Mouse (Mus musculus) liver, embryonic 14.5 days (tissue): ENCODE measurements at regions not wholly inside any gene's neighbourhood (a gene's known extent, or its start where the extent isn't known, plus 50 kb on each side); places are given as distances from the start of the nearest gene placed in this dataset.

Experiments used
- ATAC-seq: fragments of 200-750 bp; cut with Nextera tagmentation; 2 replicates; pipeline ENCODE4 v1.8.0; 2017; ENCODE audit warnings: moderate number of reproducible peaks, mild to moderate bottlenecking, moderate library complexity; ENCODE audit not compliant: insufficient read depth
- DNase-seq, 3 experiments: peaks; one replicate each; pipeline ENCODE4 v3.0.0-alpha.2; 2012 to 2013; ENCODE audit warnings: low read depth in 3 of 3, low spot score in 3 of 3
- H3K27ac ChIP-seq: fragments of 300-500 bp; sonication (generic); 2 replicates; pipeline ENCODE4 v1.5.1; 2014; ENCODE audit warnings: moderate library complexity, mild to moderate bottlenecking, control low read depth, inconsistent platforms
- H3K27me3 ChIP-seq: fragments of 300-500 bp; sonication (generic); 2 replicates; pipeline ENCODE4 v1.6.1; 2014; ENCODE audit warnings: mild to moderate bottlenecking, low read length, moderate library complexity; ENCODE audit not compliant: control insufficient read depth, insufficient read depth
- H3K36me3 ChIP-seq: fragments of 300-500 bp; sonication (generic); replicated peaks from 2 replicates; pipeline ENCODE4 v1.6.1; 2014; ENCODE audit warnings: low read depth; ENCODE audit not compliant: control insufficient read depth, insufficient read depth
- H3K4me1 ChIP-seq, 2 experiments: fragments of 200-500 bp in 1 of 2; fragments of 300-500 bp in 1 of 2; sonication (generic) in 1 of 2; replicated peaks; 2 replicates each; pipeline ENCODE4 v1.6.1; 2012 to 2014; ENCODE audit warnings: antibody characterized with exemption in 1 of 2, inconsistent platforms in 1 of 2, low read length in 1 of 2; ENCODE audit not compliant: control insufficient read depth in 2 of 2, insufficient read depth in 2 of 2
- H3K4me2 ChIP-seq: fragments of 300-500 bp; sonication (generic); 2 replicates; pipeline ENCODE4 v1.6.1; 2014; ENCODE audit warnings: low read depth, mild to moderate bottlenecking, control low read depth, moderate library complexity
- H3K4me3 ChIP-seq, 2 experiments: fragments of 200-500 bp in 1 of 2; fragments of 300-500 bp in 1 of 2; sonication (generic) in 1 of 2; 2 replicates each; pipeline ENCODE4 v1.5.1; 2012 to 2014; ENCODE audit warnings: low read depth in 2 of 2, low read length in 2 of 2, mild to moderate bottlenecking in 2 of 2, control low read depth in 1 of 2, inconsistent platforms in 1 of 2, moderate library complexity in 1 of 2; ENCODE audit not compliant: insufficient read depth in 1 of 2
- H3K9ac ChIP-seq: fragments of 300-500 bp; sonication (generic); replicated peaks from 2 replicates; pipeline ENCODE4 v1.6.1; 2014; ENCODE audit warnings: mild to moderate bottlenecking, control low read depth, moderate library complexity
- H3K9me3 ChIP-seq: fragments of 300-500 bp; sonication (generic); 2 replicates; pipeline ENCODE4 v1.6.1; 2016; ENCODE audit warnings: low read length, mixed read lengths; ENCODE audit not compliant: control insufficient read depth
- CTCF ChIP-seq: IDR thresholded peaks from 2 replicates; pipeline ENCODE4 v1.5.1; 2016; ENCODE audit warnings: antibody characterized with exemption, low read depth, control low read depth
- EP300 ChIP-seq: IDR thresholded peaks from 2 replicates; pipeline ENCODE4 v1.6.1; 2016; ENCODE audit warnings: antibody characterized with exemption, low read depth
- WGBS: fragments of 180-500 bp; shearing (Covaris S2); extraction: QIAGEN DNeasy Blood & Tissue Kit; methylation state at CpG from one replicate; pipeline ENCODE4 v1.1.7; 2014; ENCODE audit not compliant: insufficient replicate concordance; 5-methylcytosine and 5-hydroxymethylcytosine counted together

- no peak for TF ChIP-seq CTCF
- no peak for TF ChIP-seq EP300
- WGBS, result 42% methylated on average over 3 of the region's 3 CpGs
- DNase-seq (no peak), ATAC-seq (no peak)
- Histone ChIP-seq H3K4me3 (no peak overlapping the region), H3K27me3 (no peaks in the 10 kb centered on the region), H3K36me3 (no peaks in the 10 kb centered on the region), H3K4me1 (no peaks in the 10 kb centered on the region), H3K4me2 (no peak overlapping the region), H3K9me3 (no peaks in the 10 kb centered on the region), H3K9ac (no peak overlapping the region), H3K27ac (no peak overlapping the region)
These were observed 153.7 kb downstream of the Cdc5l start for GRCm38 (mm10) chr17:45279811-45280205.

DNA sequence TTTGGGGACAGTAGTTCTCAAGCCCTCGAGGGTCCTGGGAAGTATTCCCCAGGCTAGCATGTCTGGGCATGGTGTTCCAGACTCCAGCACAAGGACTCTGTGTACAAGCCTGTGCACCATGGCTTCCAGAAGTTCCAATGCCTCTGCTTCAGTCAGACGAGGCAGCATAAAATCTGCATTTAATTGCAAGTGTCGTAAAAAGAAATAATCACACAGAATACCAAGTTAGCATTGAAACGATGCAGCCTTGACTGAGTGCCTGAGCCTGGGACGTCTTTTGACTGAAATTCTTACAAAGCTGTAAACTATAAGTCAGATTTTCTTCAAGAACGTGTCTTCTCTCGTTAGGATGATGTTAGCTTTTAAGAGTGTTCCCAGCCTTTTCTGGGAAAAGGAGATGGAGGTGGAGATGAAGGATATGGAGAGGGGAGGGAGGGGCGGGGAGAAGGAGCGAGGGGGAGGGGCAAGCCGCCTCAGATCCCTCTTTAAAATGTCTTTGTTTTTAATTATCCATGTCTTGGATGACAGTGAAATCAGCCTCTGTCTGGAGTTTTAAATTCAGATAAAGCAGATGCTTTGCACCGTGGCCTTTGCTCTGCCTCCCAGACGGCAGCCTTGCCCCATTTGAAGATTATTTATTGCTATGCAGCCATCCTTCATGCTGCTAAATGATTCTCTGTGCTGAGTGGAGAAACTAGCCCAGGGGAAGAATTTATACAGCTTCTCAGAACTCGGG lies 154.3 kb downstream of the Cdc5l start:
- Histone ChIP-seq H3K4me1 (no peaks in the 10 kb centered on the region), H3K9me3 (no peaks in the 10 kb centered on the region), H3K27me3 (no peaks in the 10 kb centered on the region), H3K4me2 (no peak overlapping the region), H3K27ac (no peak overlapping the region), H3K9ac (no peak overlapping the region), H3K4me3 (no peak overlapping the region), H3K36me3 (no peaks in the 10 kb centered on the region)
- DNase-seq, result no peak
- 43% methylated on average over 13 of the region's 13 CpGs for WGBS
- TF ChIP-seq CTCF (no peak), EP300 (no peak)
- ATAC-seq, result no peak

DNA sequence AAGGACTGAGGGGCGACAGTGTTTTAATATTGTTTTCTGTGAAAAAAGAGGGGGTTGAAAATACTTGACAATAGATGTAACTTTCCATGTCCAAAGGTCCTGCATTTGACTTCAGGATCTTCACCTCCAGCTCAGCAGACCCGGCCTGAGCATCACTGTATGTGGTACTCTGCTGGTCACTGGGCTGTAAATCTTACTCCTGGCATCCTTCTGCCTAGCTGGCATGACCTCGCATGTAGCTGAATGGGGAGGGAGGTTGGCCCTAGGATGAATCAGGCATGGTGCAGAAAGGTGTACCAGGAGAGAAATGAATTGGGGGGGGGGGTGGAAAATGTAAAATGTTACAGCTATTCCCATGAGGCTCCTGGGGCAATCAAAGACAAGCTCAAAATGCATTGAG lies 156.0 kb downstream of the Cdc5l start:
- ATAC-seq (no peak), DNase-seq (no peak)
- no peaks in the 10 kb centered on the region for H3K27me3 ChIP-seq
- H3K9me3 ChIP-seq, result no peaks in the 10 kb centered on the region
- H3K36me3 ChIP-seq, result no peaks in the 10 kb centered on the region
- TF ChIP-seq CTCF (no peak), EP300 (no peak)
- no peaks in the 10 kb centered on the region for H3K4me1 ChIP-seq
- no peak overlapping the region for H3K9ac ChIP-seq
- H3K4me3 ChIP-seq, result no peak overlapping the region
- H3K4me2 ChIP-seq, result no peak overlapping the region
- no peak overlapping the region for H3K27ac ChIP-seq
- WGBS, result 56% methylated on average over 3 of the region's 3 CpGs

GRCm38 (mm10) chr17:45276686-45277405 lies 156.7 kb downstream of the Cdc5l start:
- no peak for ATAC-seq

DNA sequence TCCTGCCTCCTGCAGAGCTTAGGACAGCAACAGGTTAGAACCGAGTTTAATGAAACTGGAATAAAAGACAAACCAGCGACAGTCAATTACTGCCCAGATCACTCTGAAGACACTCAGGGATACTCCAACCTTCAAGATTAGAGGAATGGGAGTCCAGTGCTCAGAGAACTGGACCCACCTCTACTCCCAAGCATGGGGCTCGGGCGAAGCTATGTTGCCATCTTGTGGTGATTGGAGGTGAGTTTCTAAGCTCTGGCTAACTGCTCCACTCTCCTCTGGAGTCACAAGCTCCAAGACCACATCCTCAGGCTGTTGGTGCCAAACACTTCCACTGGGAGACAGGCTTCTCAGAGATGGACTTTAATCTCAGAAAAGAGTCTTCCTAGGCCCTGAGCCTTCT lies 158.6 kb downstream of the Cdc5l start:
- Histone ChIP-seq H3K27ac (no peak overlapping the region), H3K36me3 (no peaks in the 10 kb centered on the region), H3K4me1 (no peaks in the 10 kb centered on the region), H3K4me2 (no peak overlapping the region), H3K9me3 (no peaks in the 10 kb centered on the region), H3K4me3 (no peak overlapping the region), H3K27me3 (no peaks in the 10 kb centered on the region), H3K9ac (no peak overlapping the region)
- no peak for ATAC-seq
- no peak for TF ChIP-seq EP300
- peak; percentile 19; the same call in 1 of the 2 replicates for TF ChIP-seq CTCF
- no peak for DNase-seq
- WGBS, result 50% methylated on average over 4 of the region's 4 CpGs

More at GRCm38 (mm10) chr17:45276686-45277405, 156.7 kb downstream of the Cdc5l start:
- Histone ChIP-seq H3K27ac (no peak overlapping the region), H3K9ac (no peak overlapping the region), H3K9me3 (no peaks in the 10 kb centered on the region), H3K4me1 (no peaks in the 10 kb centered on the region), H3K36me3 (no peaks in the 10 kb centered on the region), H3K4me2 (no peak overlapping the region), H3K27me3 (no peaks in the 10 kb centered on the region), H3K4me3 (no peak overlapping the region)
- 53% methylated on average over 12 of the region's 12 CpGs for WGBS
- no peak for DNase-seq
- TF ChIP-seq EP300 (no peak), CTCF (no peak)
